Mouse (Mus musculus): ENCODE results near the gene Bpifb4. TPM values are rescaled to one million over a fixed set of nuclear protein-coding genes. Genes with fewer than 3 reads are reported as not detected.

The Bpifb4 gene
- polyA plus RNA-seq (2014; fragmentation: Nextera tagmentation; extraction: Ambion mirVana), result not detected in 2 replicates

DNA sequence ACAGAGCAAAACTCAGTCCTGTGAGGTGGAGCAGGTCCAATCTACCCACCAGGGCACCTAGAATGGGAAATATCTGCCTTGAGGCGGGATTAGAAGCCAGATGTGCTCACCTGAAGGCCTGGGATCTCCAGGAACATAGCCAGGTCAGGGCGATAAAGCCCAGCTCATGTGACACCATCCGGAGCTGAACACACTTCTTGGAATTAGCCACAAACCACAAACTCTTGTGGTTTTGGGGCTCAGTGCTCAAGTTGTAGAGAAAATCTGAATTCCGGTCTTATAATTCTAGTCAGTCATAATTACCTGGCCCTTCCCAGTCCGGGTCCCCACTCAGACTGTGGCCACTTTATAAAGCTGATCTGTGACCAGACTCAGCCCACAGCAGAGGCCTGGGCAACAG is at the start of gene Bpifb4:
Bpifb4 (plus strand) TSS at position 370 of the 400 bp plus-strand sequence.
- 90% methylated on average over 5 of the region's 5 CpGs for WGBS
- Histone ChIP-seq H3K9ac (replicated peaks; ENCODE audit: low read depth, low read length) (no peak within 1 kb of the TSS), H3K4me2 (ENCODE audit: low read depth, low read length) (no peak within 1 kb of the TSS), H3K27ac (ENCODE audit: low read depth, low read length) (no peak within 1 kb of the TSS), H3K4me3 (ENCODE audit: low read depth, low read length) (no peak within 1 kb of the TSS), H3K36me3 (ENCODE audit: control insufficient read depth, insufficient read depth, low read length) (no peaks in the 10 kb centered on the region), H3K27me3 (ENCODE audit: control insufficient read depth, insufficient read depth, low read length) (no peaks in the 10 kb centered on the region), H3K4me1 (ENCODE audit: control insufficient read depth, insufficient read depth, low read length) (no peaks in the 10 kb centered on the region), H3K9me3 (ENCODE audit: control insufficient read depth, low read length) (no peaks in the 10 kb centered on the region)
- no peak for ATAC-seq (ENCODE audit: low read depth)

DNA sequence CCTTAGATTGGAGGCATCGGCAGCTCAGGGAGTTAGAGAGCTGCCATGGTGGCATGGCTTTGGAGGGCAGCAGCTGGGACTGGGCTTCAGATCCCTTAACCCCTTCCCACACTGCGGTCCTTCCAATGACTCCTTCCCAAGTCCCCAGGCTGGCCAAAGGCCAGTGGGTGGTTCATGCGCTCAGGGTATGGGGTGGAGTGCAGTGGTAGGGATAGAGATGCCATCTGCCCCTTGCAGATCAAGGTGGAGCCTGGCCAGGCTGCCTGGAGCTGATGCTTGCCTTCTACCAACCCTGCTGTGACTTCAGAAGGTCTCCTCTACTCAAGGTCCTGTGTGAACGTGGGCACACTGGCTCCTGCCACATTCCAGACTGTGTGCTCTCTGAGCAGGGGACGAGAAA is 38.9 kb upstream of the Bpifb4 start:
- Histone ChIP-seq H3K4me3 (ENCODE audit: low read depth, low read length) (no peak overlapping the region), H3K4me2 (ENCODE audit: low read depth, low read length) (no peak overlapping the region), H3K4me1 (ENCODE audit: control insufficient read depth, insufficient read depth, low read length) (no peaks in the 10 kb centered on the region), H3K27me3 (ENCODE audit: control insufficient read depth, insufficient read depth, low read length) (no peaks in the 10 kb centered on the region), H3K9me3 (ENCODE audit: control insufficient read depth, low read length) (no peaks in the 10 kb centered on the region), H3K9ac (replicated peaks; ENCODE audit: low read depth, low read length) (no peak overlapping the region), H3K27ac (ENCODE audit: low read depth, low read length) (no peak overlapping the region), H3K36me3 (ENCODE audit: control insufficient read depth, insufficient read depth, low read length) (no peaks in the 10 kb centered on the region)
- 83% methylated on average over 5 of the region's 5 CpGs for WGBS
- ATAC-seq (ENCODE audit: low read depth), result no peak

DNA sequence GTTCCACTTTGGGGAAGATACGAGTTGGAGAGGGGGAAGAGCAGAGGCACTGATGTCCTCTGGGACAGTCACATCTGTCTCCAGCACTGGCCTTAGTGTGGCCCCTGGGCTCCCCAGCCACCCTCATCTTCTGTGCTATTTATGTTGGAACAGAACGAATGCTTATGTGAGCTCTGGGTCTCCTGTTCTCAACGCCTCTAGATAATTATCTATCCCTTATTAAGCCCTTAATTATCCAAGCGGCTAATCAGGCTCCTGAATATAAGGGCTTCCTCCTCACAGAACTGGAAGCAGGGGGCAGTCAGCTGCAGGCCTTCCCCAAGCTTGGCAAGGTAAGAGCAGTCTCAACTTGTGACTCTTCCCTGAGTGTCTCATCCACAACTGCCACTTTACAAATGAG is 37.9 kb upstream of the Bpifb4 start, which contains the start of gene Bpifb6:
Bpifb6 (plus strand) TSS at position 301 of the 400 bp plus-strand sequence.
- no peak within 1 kb of the TSS for H3K9ac ChIP-seq (replicated peaks; ENCODE audit: low read depth, low read length)
- no peaks in the 10 kb centered on the region for H3K27me3 ChIP-seq (ENCODE audit: control insufficient read depth, insufficient read depth, low read length)
- H3K27ac ChIP-seq (ENCODE audit: low read depth, low read length), result no peak within 1 kb of the TSS
- H3K9me3 ChIP-seq (ENCODE audit: control insufficient read depth, low read length), result no peaks in the 10 kb centered on the region
- no peak for ATAC-seq (ENCODE audit: low read depth)
- H3K4me3 ChIP-seq (ENCODE audit: low read depth, low read length), result no peak within 1 kb of the TSS
- H3K4me1 ChIP-seq (ENCODE audit: control insufficient read depth, insufficient read depth, low read length), result no peaks in the 10 kb centered on the region
- H3K4me2 ChIP-seq (ENCODE audit: low read depth, low read length), result no peak within 1 kb of the TSS
- no peaks in the 10 kb centered on the region for H3K36me3 ChIP-seq (ENCODE audit: control insufficient read depth, insufficient read depth, low read length)
- WGBS, result 75% methylated on average over 4 of the region's 4 CpGs

DNA sequence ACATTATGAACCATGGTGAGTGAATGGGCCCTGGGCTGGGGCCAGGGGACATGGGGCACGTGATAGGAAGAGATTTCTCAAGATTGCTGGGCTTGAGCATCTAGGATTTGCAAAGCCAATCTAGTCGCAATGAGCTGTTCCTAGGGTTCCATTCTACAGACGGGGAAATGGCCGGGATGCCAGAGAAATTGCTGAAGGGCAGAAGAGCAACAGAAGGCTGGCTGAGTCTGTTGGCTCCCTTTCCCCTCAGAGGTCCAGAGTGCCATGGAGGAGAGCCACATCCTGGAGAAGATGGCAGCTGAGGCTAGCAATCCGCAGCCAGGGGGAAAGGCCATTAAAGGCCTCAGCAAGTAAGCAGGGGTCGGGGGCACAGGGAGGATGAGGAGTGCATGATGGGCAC is 35.3 kb upstream of the Bpifb4 start:
- Histone ChIP-seq H3K9me3 (ENCODE audit: control insufficient read depth, low read length) (no peaks in the 10 kb centered on the region), H3K36me3 (ENCODE audit: control insufficient read depth, insufficient read depth, low read length) (no peaks in the 10 kb centered on the region), H3K9ac (replicated peaks; ENCODE audit: low read depth, low read length) (no peak overlapping the region), H3K4me3 (ENCODE audit: low read depth, low read length) (no peak overlapping the region), H3K4me1 (ENCODE audit: control insufficient read depth, insufficient read depth, low read length) (no peaks in the 10 kb centered on the region), H3K27me3 (ENCODE audit: control insufficient read depth, insufficient read depth, low read length) (no peaks in the 10 kb centered on the region), H3K27ac (ENCODE audit: low read depth, low read length) (no peak overlapping the region), H3K4me2 (ENCODE audit: low read depth, low read length) (no peak overlapping the region)
- ATAC-seq (ENCODE audit: low read depth), result no peak
- 79% methylated on average over 6 of the region's 6 CpGs for WGBS

DNA sequence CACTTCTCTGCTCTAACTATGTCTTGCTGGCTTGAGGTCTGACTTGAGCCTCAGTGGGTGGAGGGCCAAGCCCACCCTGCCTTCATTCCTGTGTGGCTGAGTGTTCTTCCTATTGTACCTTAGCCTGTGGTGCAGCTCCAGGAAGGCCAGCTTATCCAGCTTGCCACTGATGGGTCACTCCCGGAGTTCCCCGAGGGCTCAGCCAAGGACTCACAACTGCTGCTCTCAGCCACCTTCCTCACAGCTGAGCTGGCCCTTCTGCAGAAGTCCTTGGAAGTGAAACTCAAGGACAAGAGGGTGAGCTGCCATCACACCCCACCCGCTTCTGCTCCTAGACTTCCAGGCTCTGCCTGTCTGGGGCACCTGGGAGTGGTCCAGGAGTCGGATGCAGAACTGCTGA is 31.4 kb upstream of the Bpifb4 start:
- Histone ChIP-seq H3K4me2 (ENCODE audit: low read depth, low read length) (no peak overlapping the region), H3K27me3 (ENCODE audit: control insufficient read depth, insufficient read depth, low read length) (no peaks in the 10 kb centered on the region), H3K9ac (replicated peaks; ENCODE audit: low read depth, low read length) (no peak overlapping the region), H3K4me3 (ENCODE audit: low read depth, low read length) (no peak overlapping the region), H3K4me1 (ENCODE audit: control insufficient read depth, insufficient read depth, low read length) (no peaks in the 10 kb centered on the region), H3K27ac (ENCODE audit: low read depth, low read length) (no peak overlapping the region), H3K9me3 (ENCODE audit: control insufficient read depth, low read length) (no peaks in the 10 kb centered on the region), H3K36me3 (ENCODE audit: control insufficient read depth, insufficient read depth, low read length) (no peaks in the 10 kb centered on the region)
- no peak for ATAC-seq (ENCODE audit: low read depth)
- 95% methylated on average over 4 of the region's 4 CpGs for WGBS

DNA sequence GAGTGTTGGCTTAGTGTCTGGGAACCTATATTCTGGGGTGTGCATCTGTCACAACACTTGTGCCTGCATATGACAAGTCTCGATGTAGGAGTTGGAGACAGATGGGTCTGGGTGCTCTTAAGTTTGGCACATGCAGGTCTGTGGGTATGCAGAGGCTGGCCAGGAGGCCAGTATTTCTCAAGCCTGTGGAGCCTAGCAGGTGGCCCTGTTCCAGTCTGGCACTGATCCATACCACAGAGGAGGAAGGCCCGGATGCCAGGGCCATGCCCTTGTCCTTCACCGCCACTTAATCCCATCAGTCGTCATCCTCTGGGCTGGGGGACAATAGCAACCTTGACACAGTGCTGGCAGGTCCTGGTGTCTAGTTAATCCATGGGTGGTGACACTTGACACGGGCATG is 23.9 kb upstream of the Bpifb4 start:
- Histone ChIP-seq H3K4me3 (ENCODE audit: low read depth, low read length) (no peak overlapping the region), H3K4me1 (ENCODE audit: control insufficient read depth, insufficient read depth, low read length) (0 out of 2 replicates have a peak, but pooled peaks cover 4% of the 10 kb centered on the region), H3K36me3 (ENCODE audit: control insufficient read depth, insufficient read depth, low read length) (no peaks in the 10 kb centered on the region), H3K4me2 (ENCODE audit: low read depth, low read length) (no peak overlapping the region), H3K27me3 (ENCODE audit: control insufficient read depth, insufficient read depth, low read length) (no peaks in the 10 kb centered on the region), H3K9ac (replicated peaks; ENCODE audit: low read depth, low read length) (no peak overlapping the region), H3K9me3 (ENCODE audit: control insufficient read depth, low read length) (no peaks in the 10 kb centered on the region), H3K27ac (ENCODE audit: low read depth, low read length) (no peak overlapping the region)
- no peak for ATAC-seq (ENCODE audit: low read depth)
- WGBS, result 75% methylated on average over 5 of the region's 5 CpGs

DNA sequence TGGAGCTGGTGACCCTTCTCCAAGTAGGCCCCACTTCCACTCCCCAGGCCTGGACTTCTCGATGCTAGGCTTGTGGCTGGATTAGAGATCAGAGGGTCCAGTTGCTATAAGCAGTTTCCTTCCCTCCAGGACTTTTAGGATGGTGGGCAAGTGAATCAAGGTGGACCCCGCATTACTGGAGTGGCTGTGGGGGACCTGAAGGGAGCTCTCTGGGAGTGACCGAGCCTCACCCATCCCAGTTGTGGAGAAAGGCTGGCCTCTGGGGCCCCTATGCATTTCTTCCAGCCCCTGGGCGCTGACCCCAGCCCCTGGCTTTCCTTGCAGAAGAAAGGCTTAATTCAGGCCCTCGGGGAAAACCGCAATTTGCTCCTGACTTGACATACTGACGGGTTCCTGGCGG is 20.1 kb upstream of the Bpifb4 start, which contains the start of gene Bpifb3:
Bpifb3 (plus strand) TSS at position 301 of the 400 bp plus-strand sequence.
- Histone ChIP-seq H3K27me3 (ENCODE audit: control insufficient read depth, insufficient read depth, low read length) (no peaks in the 10 kb centered on the region), H3K9me3 (ENCODE audit: control insufficient read depth, low read length) (no peaks in the 10 kb centered on the region), H3K4me3 (ENCODE audit: low read depth, low read length) (no peak within 1 kb of the TSS), H3K9ac (replicated peaks; ENCODE audit: low read depth, low read length) (no peak within 1 kb of the TSS), H3K36me3 (ENCODE audit: control insufficient read depth, insufficient read depth, low read length) (no peaks in the 10 kb centered on the region), H3K4me1 (ENCODE audit: control insufficient read depth, insufficient read depth, low read length) (0 out of 2 replicates have a peak, but pooled peaks cover 4% of the 10 kb centered on the region), H3K27ac (ENCODE audit: low read depth, low read length) (no peak within 1 kb of the TSS), H3K4me2 (ENCODE audit: low read depth, low read length) (no peak within 1 kb of the TSS)
- no peak for ATAC-seq (ENCODE audit: low read depth)
- WGBS, result 65% methylated on average over 8 of the region's 8 CpGs

DNA sequence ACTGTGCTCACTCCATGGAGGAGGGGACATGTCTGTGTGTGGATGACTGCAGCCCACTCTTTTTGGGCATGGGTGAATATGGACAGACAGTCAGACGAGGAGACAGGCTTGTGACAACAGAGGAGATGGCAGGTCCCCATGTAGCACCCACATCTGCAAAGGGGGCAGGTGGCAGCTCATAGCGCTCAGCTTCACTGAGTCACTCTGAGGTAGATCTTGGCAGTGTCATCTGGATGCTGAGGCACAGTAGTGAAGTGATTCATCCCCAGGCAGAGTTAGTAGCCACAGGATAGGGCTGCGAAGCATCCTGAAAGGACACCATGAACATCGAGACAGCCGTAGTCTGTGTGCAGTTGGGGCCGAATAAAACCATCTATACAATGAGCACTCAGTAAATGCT is 16.8 kb upstream of the Bpifb4 start:
- ATAC-seq (ENCODE audit: low read depth), result no peak
- H3K4me3 ChIP-seq (ENCODE audit: low read depth, low read length), result no peak overlapping the region
- H3K27ac ChIP-seq (ENCODE audit: low read depth, low read length), result no peak overlapping the region
- no peaks in the 10 kb centered on the region for H3K9me3 ChIP-seq (ENCODE audit: control insufficient read depth, low read length)
- no peaks in the 10 kb centered on the region for H3K4me1 ChIP-seq (ENCODE audit: control insufficient read depth, insufficient read depth, low read length)
- no peak overlapping the region for H3K9ac ChIP-seq (replicated peaks; ENCODE audit: low read depth, low read length)
- no peaks in the 10 kb centered on the region for H3K36me3 ChIP-seq (ENCODE audit: control insufficient read depth, insufficient read depth, low read length)
- no peak overlapping the region for H3K4me2 ChIP-seq (ENCODE audit: low read depth, low read length)
- WGBS, result 81% methylated on average over 6 of the region's 6 CpGs
- H3K27me3 ChIP-seq (ENCODE audit: control insufficient read depth, insufficient read depth, low read length), result no peaks in the 10 kb centered on the region

DNA sequence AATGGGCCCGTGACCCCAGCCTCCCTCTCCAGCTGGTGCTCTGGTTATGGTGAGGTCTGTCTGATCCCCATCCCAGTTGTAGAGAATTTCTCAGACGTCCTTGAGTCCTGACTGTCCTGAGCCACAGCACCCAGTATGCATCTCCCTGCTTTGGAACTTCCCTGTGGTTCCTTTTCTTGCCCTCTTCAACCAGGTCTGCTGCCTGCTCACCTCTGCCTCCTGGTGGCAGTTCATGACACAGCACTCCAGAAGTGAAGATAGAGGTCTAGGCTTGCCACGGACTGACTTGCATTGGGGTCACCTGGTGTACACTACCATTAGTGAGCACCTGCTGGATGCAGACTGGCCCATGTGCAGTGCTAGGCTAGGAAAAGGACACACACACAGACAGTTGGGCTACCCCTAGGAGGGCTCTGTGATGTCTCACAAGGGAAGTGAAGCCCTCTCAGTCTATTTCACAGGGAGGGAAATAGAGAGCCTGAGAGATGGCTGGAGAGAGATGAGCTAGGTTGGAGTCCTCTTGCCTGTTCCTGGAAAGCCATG is 8.1 kb upstream of the Bpifb4 start:
- Histone ChIP-seq H3K36me3 (ENCODE audit: control insufficient read depth, insufficient read depth, low read length) (no peaks in the 10 kb centered on the region), H3K4me1 (ENCODE audit: control insufficient read depth, insufficient read depth, low read length) (no peaks in the 10 kb centered on the region), H3K9me3 (ENCODE audit: control insufficient read depth, low read length) (no peaks in the 10 kb centered on the region), H3K4me2 (ENCODE audit: low read depth, low read length) (no peak overlapping the region), H3K9ac (replicated peaks; ENCODE audit: low read depth, low read length) (no peak overlapping the region), H3K27ac (ENCODE audit: low read depth, low read length) (no peak overlapping the region), H3K27me3 (ENCODE audit: control insufficient read depth, insufficient read depth, low read length) (no peaks in the 10 kb centered on the region), H3K4me3 (ENCODE audit: low read depth, low read length) (no peak overlapping the region)
- WGBS, result 44% methylated on average over 3 of the region's 3 CpGs
- ATAC-seq (ENCODE audit: low read depth), result no peak

Measured in neural tube, embryonic 14.5 days (tissue).